Mouse (Mus musculus) telencephalon, adult 2 months (tissue): ENCODE data around the gene Dnajb4.

Experiments
- DNase-seq: peaks from one replicate; pipeline ENCODE4 v3.0.0-alpha.2; 2011; ENCODE audit warnings: low read depth, low spot score

The Dnajb4 gene

GRCm38 (mm10) chr3:152209967-152210634, at the start of gene Dnajb4, which contains the start of gene Fubp1:
Dnajb4 (minus strand) TSS chr3:152210302.
Fubp1 (plus strand) TSS chr3:152210422.
- peak; percentile 98 for DNase-seq

GRCm38 (mm10) chr3:152259409-152259808, 49.3 kb upstream of the Dnajb4 start:
- DNase-seq: peak; percentile 58

GRCm38 (mm10) chr3:152257528-152257927, 47.4 kb upstream of the Dnajb4 start:
- DNase-seq: no peak

- no peak for DNase-seq
These were observed 40.4 kb upstream of the Dnajb4 start for GRCm38 (mm10) chr3:152250487-152250886.

GRCm38 (mm10) chr3:152247708-152248107, 37.6 kb upstream of the Dnajb4 start:
- DNase-seq: no peak

- no peak for DNase-seq
These were observed 35.3 kb upstream of the Dnajb4 start for GRCm38 (mm10) chr3:152245273-152245910.

- no peak for DNase-seq
These were observed 33.2 kb upstream of the Dnajb4 start for GRCm38 (mm10) chr3:152243304-152243703.

GRCm38 (mm10) chr3:152241098-152241497, 31.0 kb upstream of the Dnajb4 start:
- DNase-seq: no peak

- no peak for DNase-seq
These were observed 29.5 kb upstream of the Dnajb4 start for GRCm38 (mm10) chr3:152239592-152239991.

GRCm38 (mm10) chr3:152238836-152239235, 28.7 kb upstream of the Dnajb4 start:
- no peak for DNase-seq

- no peak for DNase-seq
These were observed 25.7 kb upstream of the Dnajb4 start for GRCm38 (mm10) chr3:152235805-152236204.

GRCm38 (mm10) chr3:152235238-152235637, 25.1 kb upstream of the Dnajb4 start:
- no peak for DNase-seq

- DNase-seq: no peak
These were observed 21.4 kb upstream of the Dnajb4 start for GRCm38 (mm10) chr3:152231333-152232100.

GRCm38 (mm10) chr3:152229271-152229670, 19.2 kb upstream of the Dnajb4 start:
- no peak for DNase-seq

- no peak for DNase-seq
These were observed 18.7 kb upstream of the Dnajb4 start for GRCm38 (mm10) chr3:152228843-152229242.

GRCm38 (mm10) chr3:152225906-152226305, 15.8 kb upstream of the Dnajb4 start:
- DNase-seq: no peak

GRCm38 (mm10) chr3:152224918-152225317, 14.8 kb upstream of the Dnajb4 start:
- no peak for DNase-seq

- no peak for DNase-seq
These were observed 3.3 kb upstream of the Dnajb4 start for GRCm38 (mm10) chr3:152213416-152213815.

- DNase-seq: no peak
These were observed 1.7 kb upstream of the Dnajb4 start for GRCm38 (mm10) chr3:152211731-152212279.

- no peak for DNase-seq
These were observed 758 bp upstream of the Dnajb4 start for GRCm38 (mm10) chr3:152210728-152211391.

GRCm38 (mm10) chr3:152209177-152209966, 730 bp downstream of the Dnajb4 start:
- no peak for DNase-seq
